Mouse (Mus musculus): ENCODE results near the gene Cntn5.

DNA sequence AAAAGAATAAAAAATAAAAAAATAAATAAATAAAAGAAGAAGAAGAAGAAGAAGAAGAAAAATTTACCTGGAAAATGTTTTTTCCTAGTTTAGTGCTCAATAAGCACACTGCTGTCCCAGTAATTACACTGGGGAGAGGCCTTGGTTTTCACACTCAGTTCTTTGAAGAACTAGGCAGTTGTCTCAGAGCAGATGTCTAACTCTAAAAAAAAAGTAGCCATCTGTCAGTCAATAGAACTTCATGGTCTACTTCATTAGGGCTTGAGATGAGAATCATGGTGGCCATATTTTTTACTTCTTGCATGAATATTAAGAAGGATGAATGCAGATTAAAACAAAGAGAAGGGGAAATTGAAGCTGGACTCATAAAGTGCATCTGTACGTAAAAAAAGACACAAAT is 246.5 kb downstream of the Cntn5 start:
- TF ChIP-seq CTCF (IDR thresholded peaks at IDR 0.05; ENCODE audit: low read depth, low read length) (no peak), POLR2A (IDR thresholded peaks at IDR 0.05; ENCODE audit: borderline replicate concordance, low read depth, low read length) (no peak)

Data from bone marrow macrophage, adult 2 months (primary cell).